Mouse (Mus musculus): Measurements from ENCODE around the gene 1700019D03Rik.

The 1700019D03Rik gene

DNA sequence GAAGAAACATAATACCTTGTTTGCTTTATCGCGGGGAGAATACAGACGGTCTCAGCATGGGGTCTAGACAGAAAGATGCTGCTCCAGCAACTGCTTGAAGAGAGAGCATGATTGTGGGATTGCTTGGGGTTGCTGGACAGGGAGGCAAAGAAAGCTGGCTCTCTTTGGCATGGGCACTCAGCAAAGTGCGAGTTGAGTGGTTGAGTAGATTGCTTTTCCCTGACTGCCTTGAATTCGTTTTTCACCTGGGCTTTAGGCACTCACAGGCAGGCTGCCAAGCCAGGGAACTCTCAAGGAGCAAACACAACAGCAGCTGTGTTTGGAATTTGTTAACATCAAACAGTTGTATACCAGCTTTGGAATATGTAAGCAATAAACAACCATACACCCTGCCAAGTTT is at the start of gene 1700019D03Rik:
1700019D03Rik (minus strand) TSS at position 101 of the 400 bp plus-strand sequence.
- in situ Hi-C loops (cut with MboI; ENCODE audit: low sequenced_read_pairs): no loop called here

DNA sequence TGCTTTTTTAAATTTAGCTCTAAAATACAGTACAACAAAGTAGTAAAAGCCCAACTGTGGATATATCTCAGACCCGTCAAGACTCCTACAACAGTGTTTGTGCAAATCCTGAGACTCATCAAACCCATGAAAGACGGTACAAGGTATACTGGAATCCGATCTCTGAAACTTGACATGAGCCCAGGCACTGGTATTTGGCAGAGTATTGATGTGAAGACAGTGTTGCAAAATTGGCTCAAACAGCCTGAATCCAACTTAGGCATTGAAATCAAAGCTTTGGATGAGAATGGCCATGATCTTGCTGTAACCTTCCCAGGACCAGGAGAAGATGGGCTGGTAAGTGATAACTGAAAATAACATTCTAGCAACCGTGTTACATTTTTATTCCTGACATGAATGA is 43.9 kb upstream of the 1700019D03Rik start:
- in situ Hi-C loops (cut with MboI; ENCODE audit: low sequenced_read_pairs): no loop called here

DNA sequence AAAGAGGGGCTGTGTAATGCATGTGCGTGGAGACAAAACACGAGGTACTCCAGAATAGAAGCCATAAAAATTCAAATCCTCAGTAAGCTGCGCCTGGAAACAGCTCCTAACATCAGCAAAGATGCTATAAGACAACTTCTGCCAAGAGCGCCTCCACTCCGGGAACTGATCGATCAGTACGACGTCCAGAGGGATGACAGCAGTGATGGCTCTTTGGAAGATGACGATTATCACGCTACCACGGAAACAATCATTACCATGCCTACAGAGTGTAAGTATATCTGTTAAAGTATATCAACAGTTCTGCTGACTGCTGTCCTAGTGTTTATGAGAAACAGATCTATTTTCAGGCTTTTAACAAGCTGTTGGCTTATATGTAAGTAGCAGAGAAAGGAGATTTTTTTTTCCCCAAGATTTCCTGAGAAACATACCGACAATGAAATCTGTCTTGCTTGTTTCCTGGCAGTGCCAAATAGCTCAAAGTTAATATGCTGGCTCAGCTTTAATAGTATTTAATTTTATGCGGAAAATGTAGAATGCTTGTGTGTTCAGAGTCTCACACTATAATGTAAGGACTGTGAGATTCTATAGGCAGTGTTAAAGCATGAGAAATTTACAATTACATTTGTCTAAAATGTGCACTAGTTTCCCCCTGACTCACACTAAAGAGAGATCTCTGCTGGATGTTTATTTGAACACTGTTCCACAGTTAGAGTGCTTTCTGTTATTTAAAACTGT is 42.1 kb upstream of the 1700019D03Rik start:
- in situ Hi-C loops (cut with MboI; ENCODE audit: low sequenced_read_pairs): no loop called here

- in situ Hi-C loops (cut with MboI; ENCODE audit: low sequenced_read_pairs): no loop called here
Observed at GRCm38 (mm10) chr1:53061340-53061739, 41.4 kb upstream of the 1700019D03Rik start, which contains the start of gene Mstn. Gene Mstn, plus strand, starts transcription at chr1:53061640.

GRCm38 (mm10) chr1:53060499-53060898 is 40.5 kb upstream of the 1700019D03Rik start:
- in situ Hi-C loops (cut with MboI; ENCODE audit: low sequenced_read_pairs): no loop called here

DNA sequence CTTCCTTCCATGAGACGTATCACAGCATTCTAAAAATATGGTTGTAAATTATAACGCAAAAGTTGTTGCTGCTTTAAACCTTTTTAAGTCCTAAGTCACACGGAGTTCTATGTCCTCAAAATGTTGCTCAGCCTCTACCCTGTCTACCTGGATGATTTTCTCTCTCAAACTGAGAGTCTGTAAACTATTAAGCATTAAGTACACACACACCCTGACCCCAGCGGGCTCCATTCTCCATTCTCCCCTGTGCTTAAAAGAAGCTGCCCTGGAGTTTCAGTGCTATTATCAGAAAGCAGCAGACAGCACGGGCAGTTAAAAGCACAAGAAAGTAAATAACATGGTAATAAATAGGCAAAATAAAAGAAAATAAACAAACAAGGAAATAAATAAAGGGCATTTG is 39.1 kb upstream of the 1700019D03Rik start:
- in situ Hi-C loops (cut with MboI; ENCODE audit: low sequenced_read_pairs): no loop called here

- in situ Hi-C loops (cut with MboI; ENCODE audit: low sequenced_read_pairs): no loop called here
Observed at GRCm38 (mm10) chr1:53053087-53054022, 33.4 kb upstream of the 1700019D03Rik start.

- in situ Hi-C loops (cut with MboI; ENCODE audit: low sequenced_read_pairs): no loop called here
Observed at GRCm38 (mm10) chr1:53049763-53050427, 29.9 kb upstream of the 1700019D03Rik start.

- in situ Hi-C loops (cut with MboI; ENCODE audit: low sequenced_read_pairs): no loop called here
Observed at GRCm38 (mm10) chr1:53037443-53037871, 17.5 kb upstream of the 1700019D03Rik start.

GRCm38 (mm10) chr1:53032550-53032949 is 12.6 kb upstream of the 1700019D03Rik start:
- in situ Hi-C loops (cut with MboI; ENCODE audit: low sequenced_read_pairs): no loop called here

DNA sequence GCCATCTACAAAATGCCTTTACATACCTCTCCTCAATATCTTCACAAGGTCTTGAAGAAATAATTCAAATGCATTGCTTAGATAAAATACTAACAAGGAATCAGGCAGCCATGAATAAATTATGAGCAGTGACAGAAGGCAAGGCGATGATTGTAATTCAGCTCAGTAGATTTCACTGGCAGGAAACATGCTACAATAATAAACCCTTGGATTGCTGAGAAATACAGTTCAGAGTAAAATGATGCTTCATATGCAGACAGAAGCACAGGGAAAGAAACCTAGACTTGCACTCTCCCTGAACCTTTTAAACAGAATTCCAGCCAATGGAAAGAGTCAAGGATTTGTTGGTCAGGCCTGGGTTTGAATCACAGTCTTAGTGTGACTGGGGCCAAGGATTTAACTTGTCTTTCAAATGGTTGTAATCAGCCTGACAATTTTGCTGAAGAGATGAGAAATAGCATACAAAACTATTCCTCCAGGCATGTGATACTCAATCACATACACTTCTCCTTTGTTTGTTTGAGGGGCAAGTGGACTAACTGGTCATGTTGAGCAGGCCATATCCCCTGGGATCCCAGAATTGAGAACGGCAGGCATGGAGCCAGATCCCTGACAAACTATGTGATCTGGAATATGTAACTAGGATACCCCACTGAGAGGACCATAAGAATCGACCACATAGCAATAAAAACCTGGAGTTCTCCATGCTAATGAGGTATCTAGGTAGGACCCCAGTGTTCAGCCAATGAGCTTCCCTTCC is 1.1 kb downstream of the 1700019D03Rik start:
- in situ Hi-C loops (cut with MboI; ENCODE audit: low sequenced_read_pairs): no loop called here

GRCm38 (mm10) chr1:53015606-53016005 is 4.4 kb downstream of the 1700019D03Rik start:
- in situ Hi-C loops (cut with MboI; ENCODE audit: low sequenced_read_pairs): no loop called here

GRCm38 (mm10) chr1:53014716-53015115 is 5.3 kb downstream of the 1700019D03Rik start:
- in situ Hi-C loops (cut with MboI; ENCODE audit: low sequenced_read_pairs): no loop called here

DNA sequence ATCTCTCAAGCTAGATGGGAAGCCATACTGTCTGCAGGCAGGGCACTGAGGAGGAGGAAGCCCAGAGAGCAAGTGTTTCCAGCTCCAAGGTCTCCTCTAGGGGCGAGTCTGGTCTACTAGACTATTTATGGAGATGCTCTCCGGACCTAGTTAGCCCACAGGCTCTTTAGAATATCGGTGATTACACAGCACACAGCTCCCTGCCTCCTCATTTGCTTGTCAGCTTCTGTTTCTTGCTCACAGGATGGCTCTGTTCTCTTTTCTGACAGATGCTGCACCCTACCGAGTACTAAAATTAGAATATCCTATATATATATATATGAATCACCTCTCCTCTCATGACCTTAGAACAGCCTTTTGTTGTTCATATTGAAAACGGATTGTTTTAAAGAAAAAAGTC is 33.3 kb downstream of the 1700019D03Rik start:
- in situ Hi-C loops (cut with MboI; ENCODE audit: low sequenced_read_pairs): no loop called here

DNA sequence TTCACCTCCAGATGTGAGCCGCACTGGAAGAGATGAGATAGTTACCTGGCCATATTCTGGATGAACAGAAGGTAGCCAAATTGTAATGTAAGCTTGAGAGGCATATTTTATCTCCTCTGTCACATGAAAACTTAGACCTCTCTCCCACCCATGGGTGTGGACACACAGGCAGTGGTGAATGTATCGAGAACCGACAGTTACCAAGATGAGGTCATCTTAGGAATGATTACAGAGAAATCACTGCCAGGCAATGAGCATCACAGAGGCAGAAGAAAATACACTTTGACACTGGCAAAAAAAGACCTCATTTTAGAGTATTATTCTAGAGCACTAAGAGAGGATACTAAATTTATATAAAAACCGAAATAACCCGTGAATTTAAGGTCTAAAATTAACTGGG is 46.8 kb downstream of the 1700019D03Rik start:
- in situ Hi-C loops (cut with MboI; ENCODE audit: low sequenced_read_pairs): loop anchor here (25.0 kb wide), 1 partner anchor 336 kb away; the partner anchor contains the start of gene Nemp2

DNA sequence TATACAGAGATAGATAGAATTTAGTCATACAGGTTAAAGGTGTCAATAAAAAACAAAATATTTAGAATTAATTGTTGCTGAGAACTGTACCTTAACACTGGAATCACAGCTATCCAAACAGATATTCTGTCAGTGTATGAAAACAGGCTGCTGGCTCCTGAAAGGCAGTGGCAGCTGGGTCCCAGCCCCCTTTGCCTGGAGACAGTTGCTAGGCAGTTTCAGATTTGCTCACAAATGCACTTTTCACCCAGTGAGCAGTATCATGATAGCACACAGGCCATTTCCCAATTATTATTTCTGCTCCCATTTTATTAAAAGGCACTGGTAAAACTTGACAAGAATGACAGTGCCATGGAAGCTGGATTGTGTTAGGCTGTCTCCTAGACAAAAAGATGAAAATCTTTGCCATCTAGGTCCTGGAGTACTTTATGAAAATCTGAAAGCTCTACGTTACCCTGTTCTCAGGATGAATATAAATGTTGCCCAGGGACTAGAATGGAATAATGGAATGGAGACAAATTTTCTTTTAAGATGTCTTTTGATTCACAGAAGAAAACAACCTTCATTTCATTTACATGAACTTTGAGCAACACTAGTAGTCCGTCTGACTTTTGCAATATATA is 48.0 kb downstream of the 1700019D03Rik start:
- in situ Hi-C loops (cut with MboI; ENCODE audit: low sequenced_read_pairs): loop anchor here (25.0 kb wide), 1 partner anchor 335 kb away; the partner anchor contains the start of gene Nemp2

DNA sequence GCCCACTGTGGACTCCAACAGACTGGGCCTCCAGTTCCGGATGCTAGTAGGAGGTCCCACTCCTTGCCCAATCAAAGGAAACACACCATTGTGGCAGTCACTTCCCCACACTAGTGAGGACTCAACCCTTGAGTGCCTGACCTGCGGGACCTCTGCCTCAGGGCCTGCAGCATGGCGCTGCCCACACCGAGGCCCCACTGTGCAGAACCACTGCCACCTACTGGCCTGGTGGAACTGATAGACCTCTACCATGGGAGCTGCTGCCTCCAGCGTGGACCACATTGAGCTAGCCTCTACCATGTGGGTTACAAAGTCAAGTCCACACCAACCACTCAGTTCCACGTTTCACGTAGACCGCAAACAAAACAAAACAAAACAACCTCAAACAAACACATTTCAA is 55.4 kb downstream of the 1700019D03Rik start:
- in situ Hi-C loops (cut with MboI; ENCODE audit: low sequenced_read_pairs): loop anchor here (25.0 kb wide), 1 partner anchor 327 kb away; the partner anchor contains the start of gene Nemp2

GRCm38 (mm10) chr1:52963097-52963496 is 56.9 kb downstream of the 1700019D03Rik start:
- in situ Hi-C loops (cut with MboI; ENCODE audit: low sequenced_read_pairs): loop anchor here (25.0 kb wide), 1 partner anchor 326 kb away; the partner anchor contains the start of gene Nemp2

GRCm38 (mm10) chr1:52960191-52960590 is 59.8 kb downstream of the 1700019D03Rik start:
- in situ Hi-C loops (cut with MboI; ENCODE audit: low sequenced_read_pairs): loop anchor here (25.0 kb wide), 1 partner anchor 323 kb away; the partner anchor contains the start of gene Nemp2
